Mouse (Mus musculus): ENCODE results near the gene Ttc6.

Gene Ttc6

DNA sequence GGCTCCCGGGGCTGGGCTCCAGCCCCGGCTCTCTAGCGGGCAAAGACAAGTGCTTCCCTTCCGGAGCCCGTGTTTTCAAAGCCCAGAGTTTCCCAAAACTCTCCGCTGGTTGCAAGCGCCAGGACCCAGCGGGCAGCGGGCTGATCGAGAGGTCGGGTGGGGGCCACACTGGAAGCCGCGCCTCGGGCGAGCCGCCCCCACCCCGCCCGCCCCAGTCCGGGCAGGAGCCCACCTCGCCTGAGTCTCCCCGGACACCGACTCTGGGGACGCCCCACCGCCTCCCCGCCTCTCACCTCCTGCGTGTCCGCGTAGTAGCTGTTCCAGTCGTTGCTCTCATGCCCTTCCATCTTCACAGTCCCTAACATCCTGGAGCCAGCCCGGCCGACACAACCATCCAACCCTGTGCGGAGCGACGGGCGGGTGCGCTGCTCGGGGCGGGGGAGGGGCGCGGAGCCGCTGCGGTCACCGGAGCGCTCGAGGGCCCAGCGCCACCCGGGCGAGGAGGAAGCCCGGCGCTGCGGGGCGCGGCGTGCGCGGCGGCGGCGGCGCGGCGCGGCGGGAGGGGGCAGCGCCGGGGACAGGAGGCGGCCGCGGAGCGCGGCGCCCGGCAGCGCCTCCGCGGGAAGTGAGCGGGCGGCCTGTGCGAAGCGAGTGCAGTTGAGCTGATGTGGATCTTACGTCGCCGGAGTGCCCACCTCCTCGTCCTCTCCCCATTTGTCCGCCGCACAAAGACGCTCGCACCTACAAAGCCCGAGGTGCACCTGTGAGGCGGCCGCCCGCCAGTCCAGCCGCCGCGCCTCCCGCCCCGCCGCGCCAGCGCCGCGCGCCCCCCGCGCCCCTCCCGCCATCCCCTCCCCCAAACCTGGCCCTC is 18.3 kb upstream of the Ttc6 start:
- peak; percentile 73 for DNase-seq (ENCODE audit: extremely low spot score, low spot score)

DNA sequence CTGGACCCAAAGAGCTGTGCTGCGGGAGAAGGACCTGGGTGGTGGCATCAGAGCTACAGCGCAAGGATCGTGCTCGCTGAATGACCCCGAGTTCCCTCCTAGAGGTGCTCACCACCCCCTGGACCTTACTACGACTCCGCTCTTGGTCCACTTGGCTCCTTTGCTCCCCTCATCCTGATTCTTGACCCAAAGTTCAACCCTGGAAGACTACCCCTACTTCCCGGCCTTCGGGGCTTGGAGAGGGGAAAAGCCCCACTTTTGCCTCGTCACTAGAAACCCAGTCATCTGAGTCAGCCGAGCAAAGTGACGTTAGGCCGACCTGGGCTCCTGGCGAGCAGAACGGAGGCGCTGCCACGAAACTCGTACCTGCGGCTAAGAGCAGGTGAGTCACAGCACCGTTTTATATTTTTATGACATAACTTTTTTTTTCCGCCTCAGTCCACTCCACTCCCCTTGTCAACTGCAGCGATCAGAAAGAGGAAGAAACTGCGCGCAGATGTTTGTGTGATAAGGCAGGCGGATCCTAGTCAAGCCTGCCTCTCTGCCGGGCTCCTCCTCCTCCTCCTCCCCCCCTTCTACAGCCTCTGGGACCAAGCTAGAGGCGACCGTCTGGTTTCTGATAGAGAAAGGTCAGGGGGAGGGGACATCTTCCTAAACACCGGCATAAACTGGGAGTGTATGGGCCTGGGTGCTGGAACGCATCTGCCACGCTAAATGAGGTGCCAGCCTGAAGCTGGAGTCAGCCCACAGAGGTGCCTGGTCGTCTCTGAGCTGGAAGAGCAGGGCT is 17.3 kb upstream of the Ttc6 start, which contains the start of gene Foxa1:
Gene Foxa1 (minus strand): TSS at position 502 of the 787 bp plus-strand sequence.
- DNase-seq (ENCODE audit: extremely low spot score, low spot score), result peak; percentile 59

DNA sequence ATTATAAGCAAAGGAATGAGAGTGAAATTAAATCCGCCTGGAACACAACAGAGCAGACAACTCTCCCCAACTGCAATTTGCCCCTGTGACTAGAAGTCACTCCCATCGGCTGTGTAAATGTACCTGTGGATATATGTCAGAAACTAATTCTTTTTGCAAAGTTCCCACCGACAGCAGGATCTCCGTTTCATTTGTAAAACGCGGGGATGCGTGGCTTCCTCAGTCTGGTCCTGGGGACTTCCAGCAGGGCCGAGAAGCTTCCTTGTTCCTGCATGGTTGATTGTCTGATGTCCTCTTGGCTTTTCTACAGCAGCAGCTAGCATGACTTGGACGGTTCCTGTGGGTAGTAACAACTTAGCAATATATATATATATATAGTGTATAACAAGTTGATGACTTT is 16.0 kb upstream of the Ttc6 start:
- DNase-seq (ENCODE audit: extremely low spot score, low spot score), result peak; percentile 40

DNA sequence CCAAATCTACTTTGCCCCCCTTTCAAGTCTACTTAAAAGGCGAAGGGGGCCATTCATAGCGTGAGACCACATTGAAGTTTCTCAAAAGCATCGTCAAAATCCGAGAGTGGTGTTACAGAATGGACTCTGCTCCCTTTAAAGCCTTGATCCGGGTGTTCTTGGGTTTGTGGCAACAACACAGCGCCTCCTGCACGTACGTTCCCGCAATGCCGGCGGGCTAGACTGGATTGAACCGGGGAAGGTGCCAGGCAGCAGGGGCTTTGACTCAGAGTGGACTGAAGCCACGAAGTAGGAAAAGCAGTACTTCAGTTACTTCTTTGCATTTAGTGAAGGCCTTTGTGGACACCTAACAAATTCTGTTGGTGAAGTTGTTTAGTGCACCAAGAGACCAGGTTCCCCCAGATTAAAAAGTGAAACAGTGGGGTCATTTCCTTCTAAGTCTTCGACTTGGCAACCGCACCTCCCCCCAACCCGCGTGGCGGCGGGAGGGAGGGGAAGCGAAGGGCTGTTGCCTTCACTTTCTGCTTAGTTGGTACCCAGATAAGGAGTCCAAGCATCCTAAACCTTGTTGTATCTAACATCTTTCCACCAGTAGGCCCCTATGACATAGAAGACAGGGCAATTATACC is 15.4 kb upstream of the Ttc6 start:
- peak; percentile 69 for DNase-seq (ENCODE audit: extremely low spot score, low spot score)

DNA sequence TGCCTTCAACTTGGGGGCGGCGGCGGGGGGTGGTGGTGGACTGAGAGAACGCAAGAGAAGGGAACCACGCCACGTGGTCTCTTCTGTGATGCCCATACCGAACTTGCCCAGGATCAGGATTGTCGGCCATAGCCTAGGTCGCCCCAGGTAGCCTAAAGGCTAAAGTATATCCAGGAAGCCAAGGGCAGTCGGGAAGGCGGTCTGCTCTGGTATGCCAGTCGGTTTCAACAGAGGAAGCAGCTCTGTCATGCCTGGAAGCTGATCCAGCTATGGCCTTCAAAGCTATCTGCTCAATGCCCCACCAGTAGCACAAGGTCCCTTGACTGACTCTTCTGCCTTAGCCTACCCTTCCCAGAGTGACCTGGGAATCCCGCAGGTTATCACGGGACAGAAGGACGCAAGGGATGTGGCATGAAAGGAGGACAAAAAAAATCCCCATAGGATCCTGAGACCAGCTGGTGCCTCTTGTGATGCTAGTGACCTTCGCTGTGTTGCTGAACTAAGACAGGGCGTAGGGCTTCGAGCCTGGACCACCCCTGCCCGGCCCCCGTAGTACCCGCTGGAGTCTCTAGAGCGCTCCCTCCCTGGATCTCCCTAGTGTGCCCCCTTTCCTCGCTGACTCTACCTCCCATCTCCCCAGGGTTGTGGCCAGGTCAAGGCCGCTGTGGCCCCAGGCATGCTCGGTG is 14.8 kb upstream of the Ttc6 start:
- DNase-seq (ENCODE audit: extremely low spot score, low spot score), result peak; percentile 50

DNA sequence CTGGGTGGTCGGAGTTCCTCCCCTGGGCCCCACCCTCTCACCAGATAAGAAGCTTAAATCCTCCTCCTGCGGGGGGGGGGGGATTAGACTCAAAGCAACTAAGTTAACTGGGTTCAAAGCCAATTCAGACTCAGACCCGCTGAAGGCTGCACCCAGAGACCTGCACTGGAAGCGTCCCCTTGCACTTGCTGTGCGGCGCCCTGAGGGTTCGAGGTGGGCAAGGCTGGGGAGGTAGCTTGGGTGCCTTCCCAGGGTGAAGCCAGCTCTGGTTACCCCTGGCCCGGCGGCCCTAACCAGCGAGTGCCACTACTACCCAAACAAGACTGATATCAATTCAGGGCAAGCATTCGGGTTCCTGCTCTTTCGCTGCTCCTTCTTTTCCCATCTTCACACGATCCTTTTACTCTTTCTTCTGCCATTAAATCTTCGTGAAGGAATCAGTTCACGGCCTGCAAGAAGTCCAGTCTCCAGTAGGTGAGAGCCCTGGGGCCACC is 14.2 kb upstream of the Ttc6 start:
- peak; percentile 47 for DNase-seq (ENCODE audit: extremely low spot score, low spot score)

DNA sequence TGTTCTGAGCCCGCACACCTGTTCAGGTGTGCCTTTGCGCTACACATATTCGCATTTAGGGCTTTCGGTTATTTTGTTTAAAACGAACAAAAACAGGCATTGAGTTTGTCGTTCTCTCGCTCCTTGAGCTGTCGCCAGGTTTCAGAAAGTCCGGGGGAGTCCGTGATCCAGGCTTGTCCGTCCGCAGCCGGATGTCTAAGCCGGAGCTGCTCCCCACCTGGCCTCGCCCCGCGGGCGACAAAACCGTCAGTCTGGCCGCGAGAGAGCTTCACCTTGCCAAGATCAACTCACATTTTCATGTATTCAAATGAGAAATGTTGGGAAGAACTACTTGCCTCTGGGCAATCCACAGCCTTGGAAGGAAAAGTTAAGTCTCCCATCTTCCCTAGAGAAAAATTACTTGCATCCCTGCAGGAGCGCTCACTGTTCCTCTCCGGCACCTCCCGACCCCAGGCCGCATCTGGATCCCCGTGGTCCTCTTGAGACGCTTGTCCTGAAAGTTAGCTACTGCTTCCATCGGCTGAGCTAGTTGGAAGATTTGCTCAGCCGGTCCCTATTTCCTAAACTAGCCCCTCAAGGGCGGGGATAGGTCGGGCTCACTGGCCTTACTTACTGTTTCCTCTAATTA is 13.6 kb upstream of the Ttc6 start:
- DNase-seq (ENCODE audit: extremely low spot score, low spot score), result peak; percentile 49

DNA sequence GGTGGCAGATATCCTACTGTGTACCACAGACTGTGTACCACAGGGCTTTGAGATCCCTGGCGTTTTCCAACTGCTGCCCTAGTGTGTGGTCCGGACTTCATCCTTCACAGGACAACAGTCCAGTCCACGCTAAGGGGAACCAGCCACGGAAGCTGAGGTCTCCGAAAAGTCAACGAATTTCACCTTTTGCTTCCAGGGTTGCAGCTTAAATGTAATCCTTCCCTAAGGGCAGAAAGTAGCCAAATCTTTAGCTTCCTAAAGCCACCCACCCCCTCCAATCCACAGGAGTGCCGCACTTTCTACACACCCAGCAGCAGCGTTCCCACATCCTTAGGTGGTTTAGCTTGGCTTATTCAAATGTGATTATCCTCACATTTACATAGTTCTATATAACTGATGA is 13.0 kb upstream of the Ttc6 start:
- DNase-seq (ENCODE audit: extremely low spot score, low spot score), result no peak

DNA sequence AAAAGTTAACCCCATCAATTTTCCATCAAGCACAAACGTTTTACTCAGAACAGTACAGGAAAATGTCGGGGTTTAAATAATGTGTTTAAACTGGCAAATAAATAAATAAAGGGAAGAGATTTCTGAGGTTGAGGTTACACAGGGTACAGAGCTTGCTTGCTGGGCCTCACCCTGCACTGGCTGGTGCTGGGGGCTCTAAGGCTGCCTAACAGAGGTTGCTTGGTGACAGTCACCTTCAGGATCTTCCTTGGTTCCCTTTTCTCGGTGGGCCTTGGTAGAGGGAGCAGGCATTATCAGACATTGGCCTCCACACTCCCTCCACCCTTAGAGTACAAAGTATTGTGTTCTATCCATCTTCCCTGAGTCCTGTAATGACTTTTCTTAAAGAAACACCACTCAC is 11.6 kb upstream of the Ttc6 start:
- no peak for DNase-seq (ENCODE audit: extremely low spot score, low spot score)

DNA sequence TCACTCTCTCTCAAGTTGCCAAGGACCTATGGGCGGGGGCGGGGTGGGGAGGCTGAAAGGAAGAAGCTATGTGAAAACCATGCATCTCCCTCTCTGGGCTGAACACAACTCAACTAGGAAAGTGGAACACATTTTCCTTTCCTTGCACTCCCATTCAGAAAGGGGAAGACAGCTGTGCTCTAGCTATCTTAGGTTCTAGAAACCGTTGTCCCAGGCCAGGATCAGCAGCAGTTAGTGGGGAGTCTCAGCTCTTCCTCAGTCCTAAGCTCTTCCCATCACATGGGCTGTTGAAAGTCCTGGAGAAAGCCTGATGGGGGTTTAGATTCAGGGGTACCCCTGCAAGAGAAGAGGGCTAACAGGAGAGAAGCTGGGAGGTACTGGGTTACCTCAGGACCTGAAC is 9.8 kb upstream of the Ttc6 start:
- no peak for DNase-seq (ENCODE audit: extremely low spot score, low spot score)

DNA sequence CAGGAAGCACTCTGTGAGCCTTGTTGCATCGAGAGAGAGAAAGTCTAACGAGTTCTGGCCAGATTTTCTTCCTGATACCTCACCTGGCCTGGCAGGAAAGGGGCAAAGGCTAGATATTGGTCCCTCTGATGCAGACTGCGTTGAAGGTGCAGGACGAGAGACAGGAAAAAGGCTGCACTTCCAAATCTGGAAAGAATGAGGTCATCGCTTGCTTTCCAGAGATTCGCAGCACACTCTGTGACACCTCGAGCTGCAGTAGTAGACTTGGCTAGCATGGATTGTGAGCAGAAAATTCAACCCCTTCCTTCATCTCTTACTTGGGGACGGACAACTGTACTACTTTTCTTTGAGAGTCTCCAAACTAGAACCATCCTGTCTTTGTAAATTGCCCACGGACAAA is 7.9 kb downstream of the Ttc6 start:
- DNase-seq (ENCODE audit: extremely low spot score, low spot score), result no peak

DNA sequence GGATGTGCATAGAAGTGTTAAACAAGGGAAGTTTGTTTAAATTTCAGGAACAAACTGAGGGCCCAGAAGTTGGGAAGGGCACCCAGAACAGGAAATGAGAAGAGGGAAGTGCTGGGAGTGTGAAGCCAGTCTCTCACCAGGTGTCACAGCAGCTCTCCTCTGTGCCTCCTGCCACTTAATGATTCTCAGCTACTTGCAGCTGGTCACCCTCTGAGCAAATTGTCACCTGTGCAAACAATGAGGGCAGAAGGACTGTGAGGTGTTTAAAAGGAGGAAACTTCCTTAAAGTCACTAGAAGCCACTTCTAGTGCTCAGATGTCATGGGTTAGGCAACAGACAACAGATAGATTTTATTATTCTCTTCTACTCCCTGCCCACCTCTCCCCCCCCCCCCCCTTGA is 8.5 kb downstream of the Ttc6 start:
- no peak for DNase-seq (ENCODE audit: extremely low spot score, low spot score)

DNA sequence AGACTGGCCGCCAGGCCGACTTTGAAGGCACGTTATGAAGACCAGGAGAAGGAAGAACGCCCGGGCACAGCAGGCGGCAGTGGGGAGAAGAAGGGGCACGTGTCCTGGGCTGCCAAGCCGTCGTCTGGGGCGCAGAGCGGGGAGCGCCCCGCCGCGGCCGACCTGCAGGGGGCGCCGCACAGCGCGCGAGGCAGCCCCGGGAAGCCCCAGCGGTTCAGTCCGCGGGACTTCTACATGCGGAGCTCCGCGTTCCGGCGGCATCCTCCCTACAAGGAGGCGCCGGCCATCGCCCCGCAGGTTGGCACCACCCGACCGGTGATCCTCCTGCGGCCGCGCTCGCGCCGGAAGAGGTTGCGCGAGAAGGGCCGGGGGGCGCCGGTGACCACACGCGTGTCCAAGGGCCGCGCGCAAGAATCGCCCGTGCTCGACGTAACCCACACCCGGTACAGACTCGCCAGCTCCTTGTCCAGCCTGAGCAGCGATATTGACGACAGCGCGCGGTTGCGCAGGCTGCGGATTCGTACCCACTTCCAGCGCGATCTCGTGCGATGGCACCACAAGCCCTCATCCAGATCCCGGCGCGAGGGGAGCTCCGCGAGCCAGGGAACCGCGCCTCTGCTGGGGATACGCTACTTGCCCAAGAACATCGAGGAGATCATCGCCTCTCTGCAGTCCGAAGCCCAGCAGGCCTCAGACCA is 12.2 kb downstream of the Ttc6 start:
- peak; percentile 70 for DNase-seq (ENCODE audit: extremely low spot score, low spot score)

DNA sequence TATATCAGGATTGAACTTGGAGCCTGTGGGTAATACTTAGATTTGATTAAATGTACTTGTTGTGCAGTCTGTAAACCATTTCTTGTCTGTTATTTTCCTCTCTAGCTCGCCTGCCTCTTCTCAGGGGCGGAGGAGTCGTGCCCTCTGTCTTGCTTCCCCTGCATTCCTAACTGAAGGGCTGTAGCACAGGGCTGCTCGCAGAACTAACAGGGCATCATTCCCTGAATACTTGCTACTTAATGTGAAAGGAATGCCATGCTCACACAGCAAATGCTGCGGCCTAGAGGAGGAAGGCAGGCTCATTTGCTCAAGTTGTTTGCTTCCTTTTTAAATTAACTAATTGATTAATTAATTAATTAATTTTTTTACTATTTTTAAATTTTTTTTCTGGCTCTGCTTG is 43.7 kb downstream of the Ttc6 start:
- no peak for DNase-seq (ENCODE audit: extremely low spot score, low spot score)

DNA sequence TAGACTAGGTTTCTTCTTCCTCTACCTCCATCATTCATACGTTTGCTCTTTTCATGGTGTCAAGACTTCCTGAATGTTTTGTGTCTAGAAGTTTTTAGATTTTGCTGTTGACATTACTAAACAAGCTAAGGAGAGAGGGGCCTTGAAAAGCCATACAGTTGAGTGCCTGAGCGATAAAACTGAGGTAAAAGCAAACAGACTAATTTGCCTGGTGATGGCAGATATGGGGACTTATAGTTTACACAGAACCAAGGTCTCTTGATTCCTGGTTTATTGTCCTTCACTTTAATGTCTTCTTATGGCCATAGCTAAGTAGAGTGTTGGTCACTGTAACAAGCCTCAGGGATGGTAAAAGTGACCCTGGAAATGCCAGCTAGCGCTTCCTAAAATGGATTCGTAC is 51.2 kb downstream of the Ttc6 start:
- DNase-seq (ENCODE audit: extremely low spot score, low spot score), result no peak

DNA sequence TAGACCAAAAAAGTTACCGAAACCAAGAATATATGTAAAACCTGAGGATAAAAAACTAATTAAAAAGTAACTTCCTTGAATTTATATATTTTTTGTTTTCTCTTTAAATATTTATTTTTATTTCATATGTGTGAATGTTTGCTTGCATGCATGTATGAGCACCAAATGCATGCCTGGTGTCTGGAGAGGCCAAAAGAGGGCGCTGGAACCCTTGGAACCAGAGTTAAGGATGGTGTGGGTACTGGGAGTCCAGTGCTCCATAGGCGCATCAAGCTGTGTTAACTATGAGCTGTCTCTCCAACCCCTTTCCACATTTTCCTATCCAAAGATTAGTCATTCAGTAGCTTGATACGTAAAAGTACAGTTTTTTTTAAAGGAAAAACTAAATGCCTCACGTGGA is 58.1 kb downstream of the Ttc6 start:
- DNase-seq (ENCODE audit: extremely low spot score, low spot score), result no peak

DNA sequence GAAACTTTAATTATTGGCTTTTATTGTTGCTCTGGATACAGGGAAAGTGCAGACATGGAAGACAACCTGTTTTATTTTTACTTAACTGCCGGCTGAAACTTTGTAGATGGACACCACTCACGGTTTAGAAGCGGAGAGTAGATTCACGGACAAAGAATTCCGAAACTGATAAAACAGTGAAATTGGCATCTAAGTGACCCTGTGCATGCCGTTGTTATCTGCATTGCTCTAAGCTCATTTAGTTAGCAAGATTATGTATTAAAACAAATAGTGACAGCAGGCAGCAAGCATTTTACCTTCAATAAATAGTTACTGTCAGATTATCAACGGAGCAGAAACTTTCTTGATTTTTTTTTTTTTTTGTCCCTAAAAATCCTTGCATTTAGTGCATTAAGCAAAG is 59.4 kb downstream of the Ttc6 start:
- DNase-seq (ENCODE audit: extremely low spot score, low spot score), result no peak

DNA sequence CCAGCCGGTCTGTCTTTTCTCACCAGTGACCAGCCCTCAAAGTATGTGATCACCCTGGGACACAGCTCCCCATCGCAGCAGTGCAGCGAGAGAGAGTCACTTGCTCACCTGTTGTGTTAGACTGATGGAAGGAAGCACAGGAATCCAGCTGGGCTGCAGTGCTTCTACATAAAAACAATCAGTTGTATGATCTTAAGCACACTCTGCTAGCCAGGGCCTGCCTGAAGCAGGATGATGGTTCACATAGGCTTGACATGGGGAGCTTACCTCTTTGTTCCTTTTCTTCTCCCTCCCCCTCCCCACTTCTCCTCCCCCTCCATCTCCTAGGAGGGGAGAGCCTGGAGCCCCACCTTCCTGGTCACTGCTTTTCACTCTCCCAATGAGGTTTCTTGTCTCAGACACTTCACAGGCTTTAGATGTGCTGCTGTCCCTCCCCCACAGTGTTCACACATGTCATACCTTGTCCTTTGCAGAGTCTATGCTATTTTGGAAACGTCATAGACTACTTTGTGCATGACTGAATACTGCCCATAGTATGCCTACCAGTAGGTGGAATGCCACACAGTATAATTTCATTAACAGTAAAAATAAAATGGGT is 60.2 kb downstream of the Ttc6 start:
- DNase-seq (ENCODE audit: extremely low spot score, low spot score), result no peak

DNA sequence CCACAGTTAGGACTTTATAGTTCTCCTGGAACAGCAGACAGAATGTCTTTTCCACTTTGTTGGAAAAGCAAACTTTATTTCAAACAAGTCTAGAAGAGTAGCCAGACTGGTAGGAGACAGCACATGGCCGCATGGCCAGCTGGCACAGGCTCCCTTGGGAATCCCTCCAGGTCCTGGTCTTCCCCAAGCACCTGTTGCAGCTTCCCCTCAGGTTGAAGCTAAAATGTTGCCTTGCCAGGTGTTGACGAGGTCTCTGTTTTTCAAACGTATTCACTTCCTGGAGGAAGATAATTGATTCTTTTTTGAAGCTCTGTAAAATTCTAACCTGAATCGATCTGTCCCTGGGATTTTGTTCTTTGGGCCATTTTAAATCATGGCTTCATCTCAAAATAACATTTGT is 86.1 kb downstream of the Ttc6 start:
- no peak for DNase-seq (ENCODE audit: extremely low spot score, low spot score)

DNA sequence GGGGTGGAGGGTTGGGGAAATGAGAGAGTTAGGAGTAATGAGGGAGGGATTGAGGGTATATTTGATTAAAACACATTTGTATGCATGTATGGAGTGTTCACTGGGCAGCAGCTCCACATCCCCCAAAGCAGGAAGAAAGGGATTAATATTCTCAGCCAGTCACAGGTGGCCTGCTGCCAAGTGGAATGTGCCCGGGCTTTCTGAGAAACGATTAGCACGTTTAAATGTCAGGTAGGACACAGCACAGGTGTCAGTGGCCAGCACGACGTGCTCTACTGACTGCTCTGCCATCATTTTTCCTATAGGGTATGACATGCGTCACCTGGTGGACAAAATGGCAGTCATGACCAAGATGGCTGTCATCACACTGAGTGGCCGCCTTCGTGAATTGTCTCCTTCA is 86.8 kb downstream of the Ttc6 start:
- no peak for DNase-seq (ENCODE audit: extremely low spot score, low spot score)

All from neural tube, embryonic 10.5 days (tissue).